Mouse (Mus musculus) midbrain, postnatal 0 days (tissue): ENCODE data around the gene Ppargc1a. TPM values are rescaled to one million over a fixed set of nuclear protein-coding genes. Genes with fewer than 3 reads are reported as not detected.
A peak's percentile ranks its signal among the peaks of the same experiment; 100 is the strongest.

Experiments used
- ATAC-seq: fragments of 200-750 bp; cut with Nextera tagmentation; 2 replicates; pipeline ENCODE4 v1.8.0; 2017; ENCODE audit warnings: moderate number of reproducible peaks, mild to moderate bottlenecking, moderate TSS enrichment, moderate library complexity; ENCODE audit not compliant: low FRiP score
- DNase-seq: peaks from one replicate; pipeline ENCODE4 v3.0.0-alpha.2; 2015; ENCODE audit warnings: low spot score
- H3K27ac ChIP-seq: fragments of 300-500 bp; sonication (generic); 2 replicates; pipeline ENCODE4 v1.5.1; 2014; ENCODE audit warnings: low read depth, mild to moderate bottlenecking, low read length, mixed read lengths
- H3K27me3 ChIP-seq: fragments of 300-500 bp; sonication (generic); 2 replicates; pipeline ENCODE4 v1.6.1; 2014; ENCODE audit warnings: low read length, control low read depth, mixed read lengths; ENCODE audit not compliant: insufficient read depth
- H3K36me3 ChIP-seq: fragments of 300-500 bp; sonication (generic); 2 replicates; pipeline ENCODE4 v1.6.1; 2014; ENCODE audit warnings: low read length, control low read depth, mixed read lengths; ENCODE audit not compliant: insufficient read depth
- H3K4me1 ChIP-seq: fragments of 300-500 bp; sonication (generic); 2 replicates; pipeline ENCODE4 v1.6.1; 2014; ENCODE audit warnings: mild to moderate bottlenecking, control low read depth, antibody characterized with exemption, low read length, mixed read lengths; ENCODE audit not compliant: insufficient read depth
- H3K4me2 ChIP-seq: fragments of 300-500 bp; sonication (generic); 2 replicates; pipeline ENCODE4 v1.6.1; 2014; ENCODE audit warnings: low read depth, mild to moderate bottlenecking, low read length, mixed read lengths; ENCODE audit not compliant: poor library complexity, severe bottlenecking
- H3K4me3 ChIP-seq: fragments of 300-500 bp; sonication (generic); 2 replicates; pipeline ENCODE4 v1.5.1; 2014; ENCODE audit warnings: low read depth, mild to moderate bottlenecking, low read length, moderate library complexity
- H3K9ac ChIP-seq: fragments of 300-500 bp; sonication (generic); replicated peaks from 2 replicates; pipeline ENCODE4 v1.6.1; 2014; ENCODE audit warnings: mild to moderate bottlenecking, low read length, moderate library complexity, mixed read lengths; ENCODE audit not compliant: poor library complexity, severe bottlenecking
- H3K9me3 ChIP-seq: fragments of 300-500 bp; sonication (generic); 2 replicates; pipeline ENCODE4 v1.6.1; 2016; ENCODE audit warnings: low read length, control low read depth
- CTCF ChIP-seq: IDR thresholded peaks from 2 replicates; pipeline ENCODE4 v1.5.1; 2016; ENCODE audit warnings: antibody characterized with exemption, mild to moderate bottlenecking
- WGBS: fragments of 180-500 bp; shearing (Covaris S2); extraction: QIAGEN DNeasy Blood & Tissue Kit; methylation state at CpG from one replicate; pipeline ENCODE4 v1.1.7; 2014; 5-methylcytosine and 5-hydroxymethylcytosine counted together
- polyA plus RNA-seq: library from polyadenylated mRNA; unstranded; fragments of >200 nt; fragmentation: Nextera tagmentation; extraction: Ambion mirVana; gene quantifications from 2 replicates; pipeline ENCODE4 v1.2.1, GENCODE M21; 2015
- total RNA-seq: library from RNA; depleted of rRNA; stranded (reverse); fragments of >200 nt; gene quantifications from 2 replicates; pipeline ENCODE4 v1.2.3, GENCODE M21; 2014

The Ppargc1a gene
- total and polyA plus RNA-seq, 2 experiments from 2014 or later = 15.7 to 17.9 TPM

DNA sequence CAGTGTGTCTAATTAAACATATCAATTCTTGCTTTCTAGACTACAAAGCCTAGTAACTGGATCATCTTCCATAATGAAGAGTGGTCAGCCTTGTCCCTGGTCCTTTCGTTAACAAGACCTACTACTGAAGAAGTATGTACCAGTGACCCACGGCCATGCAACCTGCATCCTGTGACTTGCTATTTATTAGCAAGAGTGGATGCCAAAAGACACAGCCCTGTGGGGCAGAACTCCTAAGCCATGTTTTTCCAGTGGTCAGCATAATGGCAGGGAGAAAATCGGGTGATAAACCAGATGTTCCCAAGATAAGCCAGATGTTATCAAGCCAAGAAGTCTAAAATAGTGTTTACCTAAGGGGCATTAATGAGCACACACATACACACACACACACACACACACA lies 26.0 kb downstream of the Ppargc1a start:
- no peak for TF ChIP-seq CTCF
- Histone ChIP-seq H3K4me3 (no peak overlapping the region), H3K9me3 (no peaks in the 10 kb centered on the region), H3K9ac (no peak overlapping the region), H3K27ac (no peak overlapping the region), H3K4me1 (no peaks in the 10 kb centered on the region), H3K27me3 (no peaks in the 10 kb centered on the region), H3K36me3 (no peaks in the 10 kb centered on the region), H3K4me2 (no peak overlapping the region)
- 92% methylated on average over 3 of the region's 3 CpGs for WGBS
- DNase-seq (no peak), ATAC-seq (no peak)

DNA sequence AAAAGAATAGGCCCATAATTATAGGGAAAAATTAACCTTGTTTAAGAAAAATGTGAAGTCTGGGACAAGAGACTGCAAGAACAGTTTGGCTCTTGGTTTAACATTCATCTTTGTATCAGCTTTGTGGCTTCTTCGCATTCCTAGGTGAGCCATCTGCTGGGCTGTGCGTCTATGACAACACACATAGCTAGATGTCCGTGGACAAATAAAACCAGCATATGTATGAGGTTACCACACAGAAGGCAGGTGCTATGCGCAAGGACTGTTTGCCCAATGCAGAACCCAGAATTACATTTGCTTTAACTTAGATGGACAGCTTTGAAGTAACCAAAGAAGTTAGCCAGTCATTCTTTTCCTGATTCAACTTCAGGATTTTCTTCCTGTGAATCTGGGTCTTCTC lies 26.7 kb downstream of the Ppargc1a start:
- 75% methylated on average over 4 of the region's 4 CpGs for WGBS
- Histone ChIP-seq H3K27me3 (no peaks in the 10 kb centered on the region), H3K4me2 (no peak overlapping the region), H3K4me3 (no peak overlapping the region), H3K27ac (no peak overlapping the region), H3K4me1 (no peaks in the 10 kb centered on the region), H3K9me3 (no peaks in the 10 kb centered on the region), H3K9ac (no peak overlapping the region), H3K36me3 (no peaks in the 10 kb centered on the region)
- peak; percentile 41 for DNase-seq
- TF ChIP-seq CTCF = peak; percentile 50
- ATAC-seq = no peak

DNA sequence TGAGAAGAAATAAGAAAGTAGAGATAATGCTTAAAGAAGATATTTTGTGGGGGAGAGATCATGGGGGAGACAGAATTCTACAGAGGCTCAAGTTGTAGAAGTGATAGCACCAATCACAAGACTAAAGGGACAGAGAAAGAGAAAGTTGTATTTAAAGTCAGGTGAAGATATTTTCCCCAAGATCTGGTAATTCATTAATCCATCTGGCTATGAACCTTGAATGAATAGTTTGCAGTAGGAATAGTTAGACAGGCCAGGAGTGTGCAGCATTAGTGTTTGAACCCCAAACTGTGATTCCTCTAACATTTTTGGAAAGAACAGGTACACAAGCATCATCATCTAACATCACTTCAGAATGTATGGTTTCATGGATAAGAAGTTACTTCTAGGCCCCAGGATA lies 28.0 kb downstream of the Ppargc1a start:
- no peaks in the 10 kb centered on the region for H3K9me3 ChIP-seq
- H3K9ac ChIP-seq = no peak overlapping the region
- DNase-seq = no peak
- no peaks in the 10 kb centered on the region for H3K27me3 ChIP-seq
- H3K4me1 ChIP-seq = no peaks in the 10 kb centered on the region
- H3K4me2 ChIP-seq = no peak overlapping the region
- no peak for ATAC-seq
- TF ChIP-seq CTCF = no peak
- H3K4me3 ChIP-seq = no peak overlapping the region
- no peak overlapping the region for H3K27ac ChIP-seq
- H3K36me3 ChIP-seq = no peaks in the 10 kb centered on the region

DNA sequence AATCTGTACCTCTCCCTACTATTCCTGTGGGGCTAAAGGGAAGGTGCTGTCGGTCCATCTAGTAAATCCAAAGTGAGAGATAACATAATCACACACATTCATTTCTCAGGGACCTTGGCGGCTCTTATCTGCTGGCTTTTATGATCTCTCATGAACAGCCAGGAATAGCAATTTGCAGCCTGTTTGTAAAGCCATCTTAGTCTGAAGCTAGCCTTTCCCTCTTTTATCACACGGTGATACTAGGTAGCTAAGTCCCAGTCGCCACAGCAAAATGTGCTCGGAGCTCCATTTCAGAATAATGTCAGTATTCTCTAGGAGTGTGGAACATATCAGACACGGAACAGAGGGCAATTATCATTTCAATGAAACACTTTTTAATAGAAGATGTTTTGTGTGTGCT lies 29.2 kb downstream of the Ppargc1a start:
- DNase-seq (no peak), ATAC-seq (no peak)
- no peaks in the 10 kb centered on the region for H3K27me3 ChIP-seq
- no peaks in the 10 kb centered on the region for H3K4me1 ChIP-seq
- no peak overlapping the region for H3K4me3 ChIP-seq
- TF ChIP-seq CTCF = no peak
- H3K4me2 ChIP-seq = no peak overlapping the region
- H3K27ac ChIP-seq = no peak overlapping the region
- H3K36me3 ChIP-seq = no peaks in the 10 kb centered on the region
- no peak overlapping the region for H3K9ac ChIP-seq
- WGBS = 42% methylated on average over 6 of the region's 6 CpGs
- no peaks in the 10 kb centered on the region for H3K9me3 ChIP-seq

DNA sequence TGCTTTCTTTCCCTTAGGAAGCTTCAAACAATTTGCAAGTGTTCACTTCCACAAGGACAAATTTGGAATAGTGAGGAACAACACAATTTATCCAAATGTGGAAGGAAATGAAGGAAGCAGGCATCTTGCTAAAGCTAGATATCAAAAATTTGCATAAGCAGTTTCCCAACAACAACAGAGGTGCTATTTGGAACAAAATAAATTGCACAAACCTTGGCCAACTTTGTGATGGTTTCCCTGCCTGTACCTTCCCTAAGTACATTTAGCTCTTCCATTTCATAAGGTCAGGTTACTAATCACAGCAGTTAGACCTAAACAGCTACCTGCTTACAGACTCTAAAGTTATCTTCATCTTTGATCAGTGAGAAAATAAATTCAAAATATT lies 29.9 kb downstream of the Ppargc1a start:
- Histone ChIP-seq H3K27me3 (no peaks in the 10 kb centered on the region), H3K27ac (no peak overlapping the region), H3K4me1 (no peaks in the 10 kb centered on the region), H3K36me3 (no peaks in the 10 kb centered on the region), H3K9me3 (no peaks in the 10 kb centered on the region), H3K9ac (no peak overlapping the region), H3K4me3 (no peak overlapping the region), H3K4me2 (no peak overlapping the region)
- DNase-seq = no peak
- no peak for ATAC-seq
- no peak for TF ChIP-seq CTCF

DNA sequence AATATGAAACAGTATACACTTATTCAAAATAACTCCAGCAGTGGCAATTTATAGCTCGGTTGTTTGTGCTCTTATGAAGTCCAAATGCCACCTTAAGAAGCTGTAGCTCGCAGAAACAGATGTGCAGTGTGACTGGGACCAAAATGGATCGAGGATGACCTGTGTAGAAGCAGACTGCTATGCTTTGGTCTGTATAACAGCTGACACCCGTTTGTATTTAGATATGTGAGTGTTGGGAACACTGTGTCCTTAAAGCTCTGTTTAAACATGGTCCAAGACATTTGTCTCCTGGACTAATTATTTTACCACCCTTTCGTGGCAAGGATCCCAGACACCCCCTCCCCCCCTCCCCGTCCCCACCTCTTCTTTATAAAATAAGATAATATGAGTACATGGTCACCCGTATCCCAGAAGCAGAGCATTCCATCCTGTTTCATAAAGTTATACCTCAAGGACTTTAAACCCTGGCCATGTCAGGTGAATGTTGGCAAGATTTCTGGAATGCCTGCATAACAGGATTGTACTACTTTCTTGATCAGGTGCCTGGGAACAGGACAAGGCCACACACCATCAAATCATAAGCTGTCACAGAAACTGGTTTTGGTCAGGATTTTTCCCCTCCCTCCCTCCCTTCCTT lies 30.4 kb downstream of the Ppargc1a start:
- no peaks in the 10 kb centered on the region for H3K27me3 ChIP-seq
- H3K4me1 ChIP-seq = no peaks in the 10 kb centered on the region; the same call in 1 of the 2 replicates
- H3K4me3 ChIP-seq = no peak overlapping the region
- H3K27ac ChIP-seq = no peak overlapping the region
- H3K4me2 ChIP-seq = no peak overlapping the region
- 79% methylated on average over 7 of the region's 7 CpGs for WGBS
- H3K9ac ChIP-seq = no peak overlapping the region
- DNase-seq = no peak
- no peaks in the 10 kb centered on the region for H3K9me3 ChIP-seq
- no peaks in the 10 kb centered on the region for H3K36me3 ChIP-seq
- no peak for ATAC-seq
- TF ChIP-seq CTCF = no peak
